Mouse (Mus musculus) kidney, adult 18-20 months (tissue): ENCODE results near the gene Drd2.

ENCODE experiments used
- DNase-seq: peaks from one replicate; pipeline ENCODE4 v3.0.0; 2021

Gene Drd2

GRCm38 (mm10) chr9:49340136-49341043 lies at the start of gene Drd2:
Drd2 (plus strand) TSS chr9:49340627.
- DNase-seq, result no peak

- DNase-seq, result no peak
Measured at GRCm38 (mm10) chr9:49295101-49295500, 45.3 kb upstream of the Drd2 start.

- DNase-seq, result no peak
Measured at GRCm38 (mm10) chr9:49307576-49307975, 32.9 kb upstream of the Drd2 start.

GRCm38 (mm10) chr9:49310821-49311220 lies 29.6 kb upstream of the Drd2 start:
- no peak for DNase-seq

GRCm38 (mm10) chr9:49318638-49319037 lies 21.8 kb upstream of the Drd2 start:
- no peak for DNase-seq

- DNase-seq, result peak; percentile 13
Measured at GRCm38 (mm10) chr9:49341044-49341365, 578 bp downstream of the Drd2 start.

- no peak for DNase-seq
Measured at GRCm38 (mm10) chr9:49365763-49366162, 25.3 kb downstream of the Drd2 start.

- DNase-seq, result no peak
Measured at GRCm38 (mm10) chr9:49373946-49374345, 33.5 kb downstream of the Drd2 start.

GRCm38 (mm10) chr9:49379962-49380361 lies 39.5 kb downstream of the Drd2 start:
- no peak for DNase-seq

- DNase-seq, result no peak
Measured at GRCm38 (mm10) chr9:49384041-49384440, 43.6 kb downstream of the Drd2 start.

- DNase-seq, result no peak
Measured at GRCm38 (mm10) chr9:49384855-49385254, 44.4 kb downstream of the Drd2 start.

GRCm38 (mm10) chr9:49385301-49385700 lies 44.9 kb downstream of the Drd2 start:
- DNase-seq, result no peak

- DNase-seq, result no peak
Measured at GRCm38 (mm10) chr9:49386119-49386518, 45.7 kb downstream of the Drd2 start.

GRCm38 (mm10) chr9:49392242-49392641 lies 51.8 kb downstream of the Drd2 start:
- DNase-seq, result no peak

GRCm38 (mm10) chr9:49396006-49396405 lies 55.6 kb downstream of the Drd2 start:
- no peak for DNase-seq

- DNase-seq, result no peak
Measured at GRCm38 (mm10) chr9:49403711-49404110, 63.3 kb downstream of the Drd2 start.

- no peak for DNase-seq
Measured at GRCm38 (mm10) chr9:49407028-49407427, 66.6 kb downstream of the Drd2 start.

- no peak for DNase-seq
Measured at GRCm38 (mm10) chr9:49410621-49411020, 70.2 kb downstream of the Drd2 start.

GRCm38 (mm10) chr9:49423866-49424265 lies 83.4 kb downstream of the Drd2 start:
- DNase-seq, result no peak

GRCm38 (mm10) chr9:49425585-49425984 lies 85.2 kb downstream of the Drd2 start:
- no peak for DNase-seq

GRCm38 (mm10) chr9:49426921-49427320 lies 86.5 kb downstream of the Drd2 start, which contains the start of gene Ankk1:
Ankk1 (minus strand) TSS chr9:49427021.
- DNase-seq, result no peak

GRCm38 (mm10) chr9:49427478-49427877 lies 87.1 kb downstream of the Drd2 start:
- DNase-seq, result no peak

GRCm38 (mm10) chr9:49442621-49443020 lies 102.2 kb downstream of the Drd2 start:
- DNase-seq, result no peak

GRCm38 (mm10) chr9:49450491-49450890 lies 110.1 kb downstream of the Drd2 start:
- DNase-seq, result no peak

- no peak for DNase-seq
Measured at GRCm38 (mm10) chr9:49452396-49452795, 112.0 kb downstream of the Drd2 start.
